Mouse (Mus musculus): ENCODE results near the gene Col1a1. TPM values are rescaled to one million over a fixed set of nuclear protein-coding genes. Genes with fewer than 3 reads are reported as not detected.

Gene Col1a1
- polyA plus RNA-seq, 1 experiment from 2014 or later, result 669 TPM

GRCm38 (mm10) chr11:94915675-94916403 lies 20.2 kb upstream of the Col1a1 start:
- H3K4me3 ChIP-seq (ENCODE audit: low read length), result no peak overlapping the region
- H3K36me3 ChIP-seq (ENCODE audit: control insufficient read depth, insufficient read depth), result no peaks in the 10 kb centered on the region
- ATAC-seq (replicated peaks; ENCODE audit: extremely low read depth, insufficient read depth, low FRiP score), result peak; percentile 70
- 16% methylated on average over 13 of the region's 16 CpGs for WGBS
- H3K9me3 ChIP-seq (replicated peaks; ENCODE audit: control insufficient read depth, low read length), result no peaks in the 10 kb centered on the region
- peak overlapping the region; percentile 39; the same call in 1 of the 2 replicates for H3K4me2 ChIP-seq (ENCODE audit: low read depth, low read length)
- peaks cover 14% of the 10 kb centered on the region for H3K4me1 ChIP-seq (ENCODE audit: control insufficient read depth, insufficient read depth, low read length)
- 0 out of 2 replicates have a peak overlapping the region, but pooled peaks have one; percentile 45 for H3K9ac ChIP-seq (ENCODE audit: low read length)
- no peaks in the 10 kb centered on the region for H3K27me3 ChIP-seq (ENCODE audit: control insufficient read depth, insufficient read depth, low read length)
- H3K27ac ChIP-seq (ENCODE audit: low read length), result peak overlapping the region; percentile 43

- no peaks in the 10 kb centered on the region for H3K36me3 ChIP-seq (ENCODE audit: control insufficient read depth, insufficient read depth)
- peak overlapping the region; percentile 37 for H3K27ac ChIP-seq (ENCODE audit: low read length)
- no peak overlapping the region for H3K4me3 ChIP-seq (ENCODE audit: low read length)
- peaks cover 14% of the 10 kb centered on the region for H3K4me1 ChIP-seq (ENCODE audit: control insufficient read depth, insufficient read depth, low read length)
- 17% methylated on average over 4 of the region's 4 CpGs for WGBS
- H3K27me3 ChIP-seq (ENCODE audit: control insufficient read depth, insufficient read depth, low read length), result no peaks in the 10 kb centered on the region
- H3K9ac ChIP-seq (ENCODE audit: low read length), result no peak overlapping the region
- no peak overlapping the region; the same call in 1 of the 2 replicates for H3K4me2 ChIP-seq (ENCODE audit: low read depth, low read length)
- no peaks in the 10 kb centered on the region for H3K9me3 ChIP-seq (replicated peaks; ENCODE audit: control insufficient read depth, low read length)
- ATAC-seq (replicated peaks; ENCODE audit: extremely low read depth, insufficient read depth, low FRiP score), result peak; percentile 64
These were observed 19.5 kb upstream of the Col1a1 start for GRCm38 (mm10) chr11:94916477-94916876.

- peak overlapping the region; percentile 53 for H3K27ac ChIP-seq (ENCODE audit: low read length)
- WGBS, result 48% methylated on average over 6 of the region's 6 CpGs
- H3K4me3 ChIP-seq (ENCODE audit: low read length), result no peak overlapping the region
- no peaks in the 10 kb centered on the region for H3K9me3 ChIP-seq (replicated peaks; ENCODE audit: control insufficient read depth, low read length)
- no peaks in the 10 kb centered on the region for H3K27me3 ChIP-seq (ENCODE audit: control insufficient read depth, insufficient read depth, low read length)
- ATAC-seq (replicated peaks; ENCODE audit: extremely low read depth, insufficient read depth, low FRiP score), result no peak; the same call in 1 of the 2 replicates
- H3K9ac ChIP-seq (ENCODE audit: low read length), result no peak overlapping the region
- no peak overlapping the region for H3K4me2 ChIP-seq (ENCODE audit: low read depth, low read length)
- H3K36me3 ChIP-seq (ENCODE audit: control insufficient read depth, insufficient read depth), result no peaks in the 10 kb centered on the region
- peaks cover 14% of the 10 kb centered on the region for H3K4me1 ChIP-seq (ENCODE audit: control insufficient read depth, insufficient read depth, low read length)
These were observed 18.3 kb upstream of the Col1a1 start for GRCm38 (mm10) chr11:94917717-94918116.

- Histone ChIP-seq H3K4me3 (ENCODE audit: low read length) (no peak overlapping the region), H3K4me1 (ENCODE audit: control insufficient read depth, insufficient read depth, low read length) (peaks cover 9% of the 10 kb centered on the region), H3K4me2 (ENCODE audit: low read depth, low read length) (no peak overlapping the region), H3K9me3 (replicated peaks; ENCODE audit: control insufficient read depth, low read length) (no peaks in the 10 kb centered on the region), H3K9ac (ENCODE audit: low read length) (no peak overlapping the region), H3K27ac (ENCODE audit: low read length) (no peak overlapping the region), H3K36me3 (ENCODE audit: control insufficient read depth, insufficient read depth) (no peaks in the 10 kb centered on the region), H3K27me3 (ENCODE audit: control insufficient read depth, insufficient read depth, low read length) (no peaks in the 10 kb centered on the region)
- 44% methylated on average over 6 of the region's 6 CpGs for WGBS
- ATAC-seq (replicated peaks; ENCODE audit: extremely low read depth, insufficient read depth, low FRiP score), result no peak
These were observed 15.0 kb upstream of the Col1a1 start for GRCm38 (mm10) chr11:94920996-94921401.

- Histone ChIP-seq H3K27me3 (ENCODE audit: control insufficient read depth, insufficient read depth, low read length) (no peaks in the 10 kb centered on the region), H3K36me3 (ENCODE audit: control insufficient read depth, insufficient read depth) (no peaks in the 10 kb centered on the region), H3K4me1 (ENCODE audit: control insufficient read depth, insufficient read depth, low read length) (peaks cover 27% of the 10 kb centered on the region), H3K9ac (ENCODE audit: low read length) (no peak overlapping the region), H3K27ac (ENCODE audit: low read length) (no peak overlapping the region), H3K9me3 (replicated peaks; ENCODE audit: control insufficient read depth, low read length) (no peaks in the 10 kb centered on the region), H3K4me2 (ENCODE audit: low read depth, low read length) (no peak overlapping the region), H3K4me3 (ENCODE audit: low read length) (no peak overlapping the region)
- WGBS, result 91% methylated on average over 4 of the region's 4 CpGs
- ATAC-seq (replicated peaks; ENCODE audit: extremely low read depth, insufficient read depth, low FRiP score), result no peak
These were observed 11.0 kb upstream of the Col1a1 start for GRCm38 (mm10) chr11:94924977-94925376.

GRCm38 (mm10) chr11:94926431-94926830 lies 9.6 kb upstream of the Col1a1 start:
- H3K27ac ChIP-seq (ENCODE audit: low read length), result no peak overlapping the region

GRCm38 (mm10) chr11:94927771-94928291 lies 8.2 kb upstream of the Col1a1 start:
- 7% methylated on average over 5 of the region's 5 CpGs for WGBS
- peaks cover 32% of the 10 kb centered on the region for H3K4me1 ChIP-seq (ENCODE audit: control insufficient read depth, insufficient read depth, low read length)
- H3K9me3 ChIP-seq (replicated peaks; ENCODE audit: control insufficient read depth, low read length), result no peaks in the 10 kb centered on the region
- no peak for ATAC-seq (replicated peaks; ENCODE audit: extremely low read depth, insufficient read depth, low FRiP score)
- H3K36me3 ChIP-seq (ENCODE audit: control insufficient read depth, insufficient read depth), result no peaks in the 10 kb centered on the region
- H3K27ac ChIP-seq (ENCODE audit: low read length), result peak overlapping the region; percentile 77
- H3K4me2 ChIP-seq (ENCODE audit: low read depth, low read length), result no peak overlapping the region
- H3K4me3 ChIP-seq (ENCODE audit: low read length), result no peak overlapping the region
- H3K9ac ChIP-seq (ENCODE audit: low read length), result peak overlapping the region; percentile 18
- no peaks in the 10 kb centered on the region; the same call in 1 of the 2 replicates for H3K27me3 ChIP-seq (ENCODE audit: control insufficient read depth, insufficient read depth, low read length)

More at GRCm38 (mm10) chr11:94926431-94926830, 9.6 kb upstream of the Col1a1 start:
- Histone ChIP-seq H3K9me3 (replicated peaks; ENCODE audit: control insufficient read depth, low read length) (no peaks in the 10 kb centered on the region), H3K4me1 (ENCODE audit: control insufficient read depth, insufficient read depth, low read length) (peaks cover 32% of the 10 kb centered on the region), H3K36me3 (ENCODE audit: control insufficient read depth, insufficient read depth) (no peaks in the 10 kb centered on the region), H3K4me3 (ENCODE audit: low read length) (no peak overlapping the region), H3K9ac (ENCODE audit: low read length) (no peak overlapping the region), H3K27me3 (ENCODE audit: control insufficient read depth, insufficient read depth, low read length) (no peaks in the 10 kb centered on the region), H3K4me2 (ENCODE audit: low read depth, low read length) (no peak overlapping the region)
- WGBS, result 61% methylated on average over 11 of the region's 11 CpGs
- no peak for ATAC-seq (replicated peaks; ENCODE audit: extremely low read depth, insufficient read depth, low FRiP score)

GRCm38 (mm10) chr11:94928820-94929219 lies 7.2 kb upstream of the Col1a1 start:
- H3K4me3 ChIP-seq (ENCODE audit: low read length), result 0 out of 2 replicates have a peak overlapping the region, but pooled peaks have one; percentile 5
- no peaks in the 10 kb centered on the region for H3K9me3 ChIP-seq (replicated peaks; ENCODE audit: control insufficient read depth, low read length)
- H3K4me1 ChIP-seq (ENCODE audit: control insufficient read depth, insufficient read depth, low read length), result peaks cover 34% of the 10 kb centered on the region
- peak overlapping the region; percentile 84 for H3K27ac ChIP-seq (ENCODE audit: low read length)
- H3K4me2 ChIP-seq (ENCODE audit: low read depth, low read length), result peak overlapping the region; percentile 49
- peak; percentile 95 for ATAC-seq (replicated peaks; ENCODE audit: extremely low read depth, insufficient read depth, low FRiP score)
- 3% methylated on average over 13 of the region's 13 CpGs for WGBS
- H3K27me3 ChIP-seq (ENCODE audit: control insufficient read depth, insufficient read depth, low read length), result peaks cover under 1% of the 10 kb centered on the region
- H3K9ac ChIP-seq (ENCODE audit: low read length), result peak overlapping the region; percentile 60
- no peaks in the 10 kb centered on the region for H3K36me3 ChIP-seq (ENCODE audit: control insufficient read depth, insufficient read depth)

GRCm38 (mm10) chr11:94929599-94929998 lies 6.4 kb upstream of the Col1a1 start:
- peak overlapping the region; percentile 84 for H3K27ac ChIP-seq (ENCODE audit: low read length)
- ATAC-seq (replicated peaks; ENCODE audit: extremely low read depth, insufficient read depth, low FRiP score), result no peak
- H3K9me3 ChIP-seq (replicated peaks; ENCODE audit: control insufficient read depth, low read length), result no peaks in the 10 kb centered on the region
- H3K4me2 ChIP-seq (ENCODE audit: low read depth, low read length), result peak overlapping the region; percentile 49; the same call in 1 of the 2 replicates
- H3K4me3 ChIP-seq (ENCODE audit: low read length), result no peak overlapping the region
- peaks cover 35% of the 10 kb centered on the region for H3K4me1 ChIP-seq (ENCODE audit: control insufficient read depth, insufficient read depth, low read length)
- H3K9ac ChIP-seq (ENCODE audit: low read length), result no peak overlapping the region; the same call in 1 of the 2 replicates
- no peaks in the 10 kb centered on the region for H3K36me3 ChIP-seq (ENCODE audit: control insufficient read depth, insufficient read depth)
- peaks cover 5% of the 10 kb centered on the region for H3K27me3 ChIP-seq (ENCODE audit: control insufficient read depth, insufficient read depth, low read length)
- WGBS, result 36% methylated on average over 9 of the region's 9 CpGs
